Mouse (Mus musculus) inflammation-experienced regulatory T-cells, adult 6 months (primary cell): Measurements from ENCODE around the gene Numbl. TPM values are rescaled to one million over a fixed set of nuclear protein-coding genes. Genes with fewer than 3 reads are reported as not detected.

Experiments
- ATAC-seq: one replicate; pipeline ENCODE4 v1.8.0; 2017
- polyA plus RNA-seq, 3 experiments: library from polyadenylated mRNA; unstranded; fragments of 100-300 nt; shearing (Covaris generic); gene quantifications; one replicate each; pipeline ENCODE4 v1.2.1; 2017

Gene Numbl
- polyA plus RNA-seq, 3 experiments from 2014 or later: 0.15 to 0.38 (median 0.15) TPM

DNA sequence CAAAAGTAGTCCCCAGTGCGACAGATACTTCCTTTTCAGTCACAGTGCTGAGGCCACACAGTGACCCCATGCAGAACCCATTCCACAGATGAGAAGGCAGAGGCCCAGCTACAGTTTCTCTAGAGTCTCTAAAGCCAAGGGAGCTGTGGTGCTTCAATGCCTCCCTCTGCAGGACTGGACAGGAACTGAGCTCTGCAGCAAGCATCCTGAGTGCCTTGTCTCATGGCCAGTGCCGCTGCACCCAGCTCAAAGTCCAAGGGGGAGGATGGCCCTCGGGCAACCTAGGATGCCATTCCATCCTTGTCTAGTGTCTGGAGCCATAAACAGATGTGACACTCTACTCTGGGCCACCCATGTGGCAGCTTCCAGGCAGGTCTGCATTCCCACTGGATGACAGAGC, 2.5 kb upstream of the Numbl start:
- no peak for ATAC-seq

DNA sequence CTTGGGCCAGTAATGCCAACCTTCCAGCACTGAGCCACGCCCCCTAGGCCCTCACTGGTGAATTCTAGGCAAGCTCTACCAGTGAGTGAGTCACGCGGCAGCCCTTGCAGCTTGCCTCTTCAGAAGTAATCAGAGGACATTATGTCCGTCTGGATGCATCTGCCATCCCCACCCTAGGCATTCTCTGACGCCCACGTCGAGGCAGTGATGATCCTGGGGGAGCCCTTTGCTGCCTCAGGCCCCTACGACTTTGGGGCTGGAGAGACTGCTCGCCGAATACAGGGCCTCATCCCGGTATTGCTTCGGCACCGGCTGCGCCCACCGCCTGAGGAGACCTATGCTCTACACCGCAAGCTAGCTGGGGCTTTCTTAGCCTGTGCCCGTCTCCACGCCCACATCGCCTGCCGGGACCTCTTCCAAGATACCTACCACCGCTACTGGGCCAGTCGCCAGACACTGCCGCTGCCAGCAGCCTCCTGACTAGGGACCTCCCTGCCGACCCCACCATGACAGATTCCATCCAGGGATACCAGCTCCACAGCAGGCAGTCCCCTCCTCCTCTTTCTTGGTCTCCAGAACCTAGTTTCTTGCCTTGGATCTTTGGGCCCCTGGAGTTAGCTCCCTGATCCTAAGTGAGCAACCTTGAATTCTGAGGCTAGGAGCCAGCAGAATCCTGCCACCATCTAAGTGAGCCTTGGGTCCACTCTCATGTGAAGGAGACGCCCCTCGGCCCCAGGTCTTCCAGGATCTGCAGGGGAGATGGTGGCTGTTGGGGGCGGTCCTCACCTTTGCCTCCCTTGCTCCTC, 984 bp upstream of the Numbl start:
- no peak for ATAC-seq

DNA sequence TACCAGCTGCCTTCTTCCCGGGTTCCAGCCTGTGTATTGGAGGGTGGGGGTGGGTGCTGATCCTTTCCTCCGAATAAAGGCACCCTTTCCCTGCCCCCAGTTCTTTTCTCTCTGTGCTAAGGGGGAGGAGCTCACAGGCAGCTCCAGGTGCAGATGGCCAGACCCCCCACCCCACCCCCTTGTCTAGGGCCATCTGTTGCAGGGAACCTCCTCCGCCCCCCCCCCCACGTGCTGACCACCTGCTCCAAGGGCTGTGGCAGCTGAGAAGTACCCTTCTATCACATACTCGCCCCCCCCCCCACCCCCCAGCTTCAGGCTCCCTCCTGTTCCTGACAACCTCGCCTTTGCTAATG, 405 bp upstream of the Numbl start:
- ATAC-seq: no peak

DNA sequence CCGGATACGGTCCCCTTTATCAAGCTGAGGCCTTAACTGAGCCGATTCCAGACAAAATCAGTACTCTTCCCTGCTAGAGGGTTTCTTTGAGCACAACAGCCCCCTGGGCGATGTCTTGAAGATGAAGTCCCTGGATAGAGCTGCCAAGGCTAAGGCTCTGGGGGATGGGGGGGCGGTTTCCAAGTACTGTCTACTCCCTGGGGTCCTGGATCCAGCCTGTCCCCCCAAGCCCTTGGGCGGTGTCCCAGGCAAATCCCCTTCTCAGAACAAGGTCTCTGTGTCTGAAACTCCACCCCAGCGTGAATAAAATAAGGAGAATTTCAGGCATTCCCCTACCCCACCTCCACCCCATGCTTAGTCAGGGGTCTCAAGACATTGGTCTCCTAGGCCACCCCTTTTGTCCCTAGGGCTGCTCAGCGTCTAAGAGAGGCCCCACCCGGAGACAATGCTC, 1.1 kb downstream of the Numbl start:
- ATAC-seq: no peak

DNA sequence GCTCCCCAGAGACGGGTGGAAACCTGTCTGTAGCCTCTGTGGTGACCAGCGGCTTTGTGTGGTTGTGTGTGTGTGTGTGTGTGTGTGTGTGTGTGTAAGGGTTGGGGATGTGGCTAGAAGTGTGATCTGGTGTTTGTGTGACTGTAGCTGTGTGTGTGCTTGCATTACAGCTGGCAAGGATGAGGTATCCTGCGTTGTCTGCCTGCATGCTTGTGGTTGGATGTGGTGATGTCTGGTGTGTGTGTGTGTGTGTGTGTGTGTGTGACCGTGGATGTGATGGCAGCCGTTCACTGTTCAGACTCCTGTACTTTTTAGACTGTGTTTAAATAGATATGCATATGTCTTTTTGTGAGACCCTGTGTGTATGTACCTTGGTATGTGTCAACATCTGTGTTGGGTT, 1.5 kb downstream of the Numbl start:
- no peak for ATAC-seq

DNA sequence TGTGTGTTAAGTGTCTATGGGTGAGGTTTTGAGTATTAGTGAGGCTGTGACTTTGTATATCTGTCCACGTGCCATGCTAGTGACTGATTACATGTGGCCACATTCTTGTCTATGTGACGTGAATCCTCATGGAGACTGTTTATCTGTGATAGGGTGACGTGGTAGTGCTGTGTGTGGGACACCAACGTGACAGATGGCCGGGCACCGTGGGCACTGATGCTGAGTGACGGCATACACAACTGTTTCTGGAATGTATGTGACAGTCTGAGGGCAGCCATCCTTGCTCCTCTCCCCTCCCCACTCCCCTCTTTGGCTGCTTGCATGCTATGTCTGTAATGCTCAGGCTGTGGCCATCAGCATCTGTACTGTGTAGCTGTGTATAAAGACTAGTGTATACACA, 2.6 kb downstream of the Numbl start:
- no peak for ATAC-seq

DNA sequence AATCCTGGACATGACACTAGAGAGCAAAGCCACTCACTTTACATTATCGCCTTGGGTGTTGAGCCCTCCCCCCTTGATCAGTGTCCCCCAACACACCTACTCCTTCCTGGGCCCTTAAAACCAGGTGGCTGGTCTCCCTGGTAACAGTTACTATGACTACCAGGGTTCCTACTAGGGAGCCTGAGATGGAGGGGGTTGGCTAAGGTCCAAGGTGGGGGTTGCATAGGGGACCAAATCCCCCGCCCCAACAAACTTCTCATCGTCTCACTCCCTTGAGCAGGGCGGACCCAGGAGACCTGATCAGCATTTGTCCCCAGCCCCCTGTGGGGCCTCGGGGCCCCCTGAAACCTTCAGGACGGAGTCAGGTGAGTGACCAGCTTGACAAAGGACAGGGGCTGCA, 3.7 kb downstream of the Numbl start:
- ATAC-seq: no peak

DNA sequence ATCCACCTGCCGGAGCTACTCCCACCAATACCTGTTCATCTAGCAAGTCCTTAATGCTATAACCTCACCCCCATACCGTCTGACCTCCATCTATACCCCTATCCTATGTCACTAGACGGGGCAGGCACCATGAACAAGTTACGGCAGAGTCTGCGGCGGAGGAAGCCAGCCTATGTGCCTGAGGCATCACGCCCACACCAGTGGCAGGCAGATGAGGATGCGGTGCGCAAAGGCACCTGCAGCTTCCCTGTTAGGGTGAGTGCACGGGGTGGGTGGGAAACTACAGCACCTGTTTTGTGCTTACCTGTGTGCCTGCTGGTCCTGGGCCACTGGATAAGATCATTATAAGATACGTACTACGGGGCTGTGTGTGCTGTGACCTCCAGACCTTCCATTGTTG, 6.5 kb downstream of the Numbl start:
- ATAC-seq: no peak

DNA sequence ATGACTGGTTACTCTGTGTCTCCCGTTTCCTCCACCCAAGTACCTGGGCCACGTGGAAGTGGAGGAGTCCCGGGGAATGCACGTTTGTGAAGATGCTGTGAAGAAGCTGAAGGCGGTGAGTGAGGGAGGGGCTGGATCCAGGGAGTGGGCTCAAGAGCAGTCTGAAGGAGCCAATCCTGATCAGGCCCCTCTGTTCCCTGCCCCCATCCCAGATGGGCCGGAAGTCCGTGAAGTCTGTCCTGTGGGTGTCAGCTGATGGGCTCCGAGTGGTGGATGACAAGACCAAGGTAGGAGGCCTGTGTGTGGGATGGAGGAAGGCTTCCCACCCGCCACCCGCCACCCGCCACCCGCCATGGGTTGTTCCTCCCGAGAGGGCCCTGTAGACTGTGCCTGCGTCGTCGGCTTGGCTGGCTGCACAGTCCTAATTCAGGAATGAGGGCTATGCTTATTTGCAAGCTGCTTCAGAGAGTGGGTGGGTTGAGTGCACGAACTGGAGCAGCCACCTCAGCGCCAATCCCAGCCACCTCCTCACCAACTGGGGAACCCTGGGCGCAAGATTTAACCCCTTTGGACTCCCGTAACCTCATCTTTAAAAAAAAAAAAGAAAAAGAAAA, 8.4 kb downstream of the Numbl start:
- no peak for ATAC-seq

DNA sequence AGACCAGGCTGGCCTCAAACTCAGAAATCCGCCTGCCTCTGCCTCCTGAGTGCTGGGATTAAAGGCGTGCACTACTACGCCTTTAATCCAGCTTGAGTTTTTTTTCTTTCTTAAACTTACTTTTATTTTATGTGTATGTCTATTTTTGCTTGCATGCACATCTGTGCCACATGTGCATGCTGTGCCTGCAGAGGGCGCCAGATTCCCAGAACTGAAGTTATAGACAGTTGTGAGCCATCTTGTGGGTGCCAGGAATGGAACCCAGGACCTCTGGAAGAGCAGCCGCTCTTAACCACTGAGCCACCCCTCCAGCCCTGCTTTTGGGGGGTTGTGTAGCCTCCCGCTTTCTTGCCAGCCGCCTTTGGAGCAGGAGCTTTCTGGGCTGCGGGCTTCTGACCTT, 13.2 kb downstream of the Numbl start:
- ATAC-seq: no peak

DNA sequence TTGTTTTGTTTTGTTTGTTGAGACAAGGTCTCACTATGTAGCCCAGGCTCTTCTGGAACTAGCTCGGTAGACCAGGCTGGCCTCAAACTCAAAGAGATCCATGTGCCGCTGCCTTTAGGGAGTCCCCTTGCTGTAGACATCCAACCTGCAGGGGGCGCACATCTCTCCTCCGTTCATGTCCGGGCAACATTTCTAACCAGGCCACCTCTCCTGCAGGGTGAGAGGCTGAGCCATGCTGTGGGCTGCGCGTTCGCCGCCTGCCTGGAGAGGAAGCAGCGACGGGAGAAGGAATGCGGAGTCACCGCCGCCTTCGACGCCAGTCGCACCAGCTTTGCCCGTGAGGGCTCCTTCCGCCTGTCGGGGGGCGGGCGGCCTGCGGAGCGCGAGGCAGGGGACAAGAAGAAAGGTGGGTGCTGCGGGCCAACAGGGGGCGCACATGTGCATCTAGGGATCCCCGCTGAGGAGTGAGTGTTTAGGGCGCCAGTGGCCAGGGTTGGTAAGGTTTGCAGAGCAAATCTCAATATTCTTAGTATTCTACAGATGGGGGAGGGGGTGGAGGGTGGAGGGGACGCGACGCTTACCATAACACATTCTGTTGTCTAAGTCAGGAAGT, 15.6 kb downstream of the Numbl start:
- no peak for ATAC-seq

DNA sequence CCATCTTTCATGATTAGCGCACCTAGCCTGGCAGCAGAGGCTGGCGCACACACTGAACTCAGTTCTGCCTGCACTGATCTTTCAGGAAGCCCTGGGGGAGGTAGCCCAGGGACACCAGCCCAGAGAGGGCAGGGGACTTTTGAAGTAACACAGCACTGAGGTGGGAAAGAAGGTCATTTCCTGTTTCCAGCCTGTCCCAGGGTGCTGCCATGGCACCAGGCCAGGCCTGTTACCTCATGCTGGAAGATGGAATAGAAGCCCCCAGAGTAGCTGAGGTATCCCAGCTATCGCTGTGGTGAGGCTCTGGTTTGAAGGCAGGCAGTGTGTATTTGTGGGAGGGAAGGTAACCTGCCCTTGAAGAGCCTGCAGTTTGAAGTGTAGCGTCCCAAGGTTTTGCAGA, 16.7 kb downstream of the Numbl start:
- ATAC-seq: no peak

DNA sequence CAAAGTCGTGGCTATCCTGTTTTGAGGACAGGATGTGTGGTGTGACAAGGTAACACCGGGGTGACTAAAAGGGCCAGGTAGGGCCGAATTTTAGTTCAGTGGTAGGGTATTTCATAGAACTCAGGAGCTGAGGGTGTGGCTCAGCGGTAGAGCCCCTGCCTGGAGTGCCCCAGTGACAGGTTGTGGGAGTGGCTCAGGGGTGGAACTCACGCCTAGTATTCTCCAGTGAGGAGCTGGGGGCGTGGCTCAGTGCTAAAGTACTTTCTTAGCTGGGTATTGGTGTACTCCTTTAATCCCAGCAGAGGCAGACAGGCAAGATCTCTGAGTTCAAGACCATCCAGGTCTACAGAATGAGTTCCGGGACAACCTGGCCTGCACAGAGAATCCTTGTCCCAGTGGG, 17.8 kb downstream of the Numbl start:
- ATAC-seq: no peak

DNA sequence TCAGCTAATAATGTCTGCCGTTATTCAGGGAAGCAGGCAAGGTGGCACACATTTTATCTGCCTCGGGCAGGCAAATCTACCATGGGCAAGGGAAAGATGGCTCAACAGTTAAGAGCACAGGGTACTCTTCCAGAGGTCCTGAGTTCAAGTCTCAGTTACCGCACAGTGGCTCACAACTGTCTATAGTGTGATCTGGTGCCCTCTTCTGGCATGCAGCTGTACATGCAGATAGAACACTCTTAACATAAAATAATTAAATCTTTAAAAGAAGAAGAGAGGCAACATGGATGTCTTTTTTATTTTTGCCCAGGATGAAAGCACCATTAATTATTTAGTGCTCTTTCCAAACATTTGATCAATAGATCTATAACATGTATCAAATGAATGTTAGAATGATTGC, 19.0 kb downstream of the Numbl start:
- ATAC-seq: no peak

DNA sequence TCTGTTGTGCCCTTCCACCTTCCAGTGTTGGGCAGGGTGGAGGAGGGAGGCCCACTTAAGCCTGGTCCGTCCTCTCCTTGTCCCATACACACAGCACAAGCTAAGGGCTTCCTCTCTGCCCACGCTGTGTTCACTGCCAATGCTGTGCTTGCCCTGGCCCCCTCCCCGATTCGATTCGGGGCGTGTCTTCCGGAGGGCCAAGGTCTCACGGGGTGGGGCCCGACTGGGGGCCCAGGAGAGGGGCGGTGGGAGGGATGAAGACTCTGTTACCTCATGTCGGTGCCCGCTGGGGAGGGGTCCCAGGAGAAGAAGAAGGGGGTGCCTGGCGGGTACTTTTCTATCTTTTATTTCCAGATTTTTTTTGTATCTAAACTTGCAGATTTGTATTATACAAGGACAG, 23.5 kb downstream of the Numbl start:
- ATAC-seq: no peak

DNA sequence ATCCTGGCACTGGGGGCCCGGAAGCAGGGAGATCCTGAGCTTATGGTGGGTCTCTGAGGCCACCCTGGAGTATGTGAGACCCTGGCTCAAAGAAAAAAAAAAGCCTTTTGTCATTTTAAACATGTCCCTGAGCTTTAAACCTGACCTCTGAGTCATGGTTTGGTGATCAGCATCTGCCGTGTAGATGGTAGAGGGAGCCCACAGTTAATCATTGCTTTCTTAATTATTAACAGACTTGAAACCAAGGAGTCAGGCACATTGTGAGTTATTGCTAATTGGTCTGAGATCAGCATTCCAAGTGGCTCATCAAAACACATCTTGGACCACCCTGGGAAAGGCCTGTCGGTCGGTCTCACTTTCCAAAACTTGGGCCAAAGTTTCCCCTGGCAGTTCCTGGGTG, 24.0 kb downstream of the Numbl start:
- ATAC-seq: no peak

DNA sequence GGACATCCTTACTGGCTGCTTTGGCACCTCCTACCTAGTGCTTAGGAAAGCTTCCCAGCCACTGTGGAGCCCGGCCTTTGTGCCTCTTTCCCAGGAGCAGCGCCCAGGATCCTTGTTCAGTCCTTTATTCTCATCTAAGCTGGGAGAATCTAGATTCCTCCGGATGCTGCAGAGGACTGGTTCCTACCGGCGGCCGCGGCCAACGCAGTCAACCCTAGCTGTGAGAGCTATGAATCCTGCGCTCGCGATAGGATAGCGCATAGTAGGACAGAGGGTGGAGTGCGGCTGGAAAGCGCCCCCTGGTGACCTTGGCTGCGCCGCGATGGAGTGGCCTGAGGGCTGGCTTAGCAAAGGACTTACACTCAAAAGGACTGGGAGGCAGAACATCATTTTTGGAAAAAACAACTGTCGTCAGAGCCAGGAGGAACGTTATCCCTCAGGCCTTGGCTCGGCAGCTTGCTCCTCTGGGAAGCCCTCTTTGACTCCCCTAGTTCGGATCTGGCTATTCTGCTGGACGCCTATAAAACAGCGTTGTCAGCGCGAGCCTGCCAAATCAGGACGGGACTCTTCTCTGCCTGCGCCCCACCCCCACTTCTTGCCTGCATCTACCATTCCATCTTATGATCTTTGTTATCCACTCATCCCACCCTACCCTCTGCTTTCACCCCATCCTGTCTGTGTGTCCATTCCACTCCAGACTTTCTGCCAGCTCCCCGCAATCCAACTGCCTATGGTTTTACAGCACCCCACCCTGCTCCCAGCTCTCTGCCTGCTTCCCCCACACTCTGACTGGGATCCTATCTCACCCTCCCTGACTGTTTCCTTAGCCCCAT, 26.8 kb downstream of the Numbl start:
- no peak for ATAC-seq

DNA sequence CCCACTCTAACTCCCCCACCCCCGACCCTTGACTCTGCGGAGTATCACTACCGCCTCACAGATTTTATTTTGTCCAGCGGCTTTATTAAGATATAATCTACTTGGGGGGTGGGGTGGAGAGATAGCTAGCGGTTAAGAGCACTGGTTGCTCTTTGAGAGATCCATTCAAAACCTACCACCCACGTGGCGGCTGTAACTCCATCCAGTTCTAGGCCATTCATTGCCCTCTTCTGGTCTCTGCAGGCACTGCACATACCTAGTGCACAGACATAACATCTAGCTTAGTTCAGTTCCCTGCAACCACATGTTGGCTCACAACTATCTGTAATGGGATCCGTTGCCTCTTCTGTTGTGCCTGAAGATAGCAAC, 27.4 kb downstream of the Numbl start:
- peak; percentile 72 for ATAC-seq

DNA sequence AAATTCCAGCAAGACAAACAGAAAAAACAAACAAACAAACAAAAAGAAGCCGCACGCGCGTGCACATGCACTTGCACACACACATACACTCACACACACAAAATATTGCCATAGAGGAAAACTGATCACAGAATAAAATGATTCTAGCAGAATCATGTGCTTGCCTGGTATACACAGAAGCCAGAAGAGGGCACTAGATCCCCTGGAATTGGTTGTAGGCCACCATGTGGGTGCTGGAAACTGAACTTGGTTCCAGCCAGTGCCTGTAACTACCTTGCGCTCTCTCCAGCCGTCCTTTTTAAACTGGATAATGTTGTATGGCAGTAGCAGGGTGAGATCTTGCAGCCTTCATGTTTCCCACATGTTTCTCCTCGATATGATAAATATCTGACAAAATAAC, 30.5 kb downstream of the Numbl start:
- ATAC-seq: no peak

DNA sequence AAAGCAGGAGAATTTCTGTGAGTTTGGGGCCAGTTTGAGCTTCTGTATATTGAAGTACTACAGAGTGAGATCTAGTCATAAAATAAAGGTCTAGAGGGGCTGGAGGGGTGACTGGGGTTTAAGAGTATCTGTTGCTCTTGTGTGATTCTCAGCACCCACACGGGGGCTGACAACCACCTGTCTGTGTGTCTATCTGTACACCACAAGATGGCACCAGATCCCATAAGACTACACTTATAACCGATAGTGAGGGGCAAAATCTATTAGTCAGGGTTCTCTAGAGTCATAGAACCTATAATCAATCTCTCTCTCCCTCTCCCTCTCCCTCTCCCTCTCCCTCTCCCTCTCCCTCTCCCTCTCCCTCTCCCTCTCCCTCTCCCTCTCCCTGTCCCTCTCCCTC, 32.3 kb downstream of the Numbl start:
- no peak for ATAC-seq

DNA sequence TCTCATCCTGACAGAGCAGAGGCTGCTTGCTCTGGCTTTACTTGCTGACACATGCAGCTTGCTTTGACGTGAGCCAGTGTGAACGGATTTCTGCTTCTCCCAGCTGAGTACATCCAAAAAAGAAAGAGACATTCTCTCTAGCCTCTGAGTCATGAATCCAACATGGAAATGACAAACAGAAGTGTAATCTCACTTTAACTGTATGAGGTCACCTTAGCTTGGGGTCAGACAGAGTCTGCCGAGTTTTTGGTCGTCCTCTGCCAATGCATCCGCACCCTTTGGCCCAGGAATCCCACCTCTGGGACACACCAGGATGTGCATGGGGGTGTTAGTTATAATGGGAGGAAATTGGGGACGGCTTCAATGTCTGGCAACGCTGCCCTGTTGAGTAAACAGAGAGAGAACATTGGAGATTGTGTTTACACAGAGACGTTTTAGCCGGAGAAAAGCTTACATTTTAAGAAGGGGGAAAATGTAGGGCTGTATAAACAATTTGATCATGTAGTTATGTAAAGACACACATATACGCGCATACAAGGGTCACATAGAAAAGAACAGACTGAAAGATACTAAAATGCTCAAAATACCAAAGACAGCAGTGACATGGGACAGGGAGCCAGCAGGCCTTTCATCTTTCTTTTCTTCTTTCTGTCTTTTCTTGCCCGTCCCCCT, 33.7 kb downstream of the Numbl start:
- ATAC-seq: no peak

DNA sequence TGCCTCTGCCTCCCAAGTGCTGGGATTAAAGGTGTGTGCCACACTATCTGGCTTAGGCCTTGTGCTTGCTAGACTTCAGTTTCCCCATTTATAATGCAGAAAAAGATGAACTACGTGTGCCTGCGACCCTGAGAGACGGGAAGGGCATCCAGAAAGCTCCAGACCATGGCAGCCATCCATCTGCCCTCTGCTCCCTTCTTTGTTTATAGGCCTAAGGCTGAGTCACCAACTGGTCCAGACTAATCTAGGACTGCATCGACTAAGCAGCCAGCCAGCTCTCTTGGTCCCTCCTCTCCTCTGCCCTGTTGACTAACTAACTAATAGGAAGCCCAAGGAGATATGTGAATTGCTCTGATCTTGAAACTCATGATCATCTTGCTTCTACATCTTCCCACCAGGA, 37.7 kb downstream of the Numbl start:
- ATAC-seq: no peak

DNA sequence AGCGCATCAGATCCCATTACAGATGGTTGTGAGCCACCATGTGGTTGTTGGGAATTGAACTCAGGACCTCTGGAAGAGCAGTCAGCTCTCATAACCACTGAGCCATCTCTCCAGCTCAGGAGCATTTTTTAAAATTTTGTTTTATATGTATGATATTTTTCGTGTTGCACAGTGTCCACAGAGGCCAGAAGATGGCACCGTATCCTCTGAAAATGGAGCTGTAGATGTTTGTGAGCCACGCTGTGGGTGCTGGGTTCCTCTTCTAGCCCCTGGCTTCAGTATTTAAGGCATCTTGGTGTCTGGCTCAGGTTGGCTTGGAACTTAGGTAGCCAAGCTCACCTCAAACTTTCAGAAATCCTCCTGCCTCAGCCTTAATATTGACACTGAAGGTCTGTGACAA, 38.3 kb downstream of the Numbl start:
- ATAC-seq: no peak
